Mouse (Mus musculus) thymus, postnatal 4 days (tissue): ENCODE data around the gene Kcng4.

Source experiments
- DNase-seq: peaks from one replicate; pipeline ENCODE4 v3.0.0; 2021

The Kcng4 gene

GRCm38 (mm10) chr8:119606224-119606623 lies 29.3 kb downstream of the Kcng4 start:
- no peak for DNase-seq

- peak; percentile 97 for DNase-seq
These were observed 30.5 kb downstream of the Kcng4 start, which contains the start of gene Taf1c for GRCm38 (mm10) chr8:119604996-119605395. Gene Taf1c, minus strand, starts transcription at chr8:119605222.

DNA sequence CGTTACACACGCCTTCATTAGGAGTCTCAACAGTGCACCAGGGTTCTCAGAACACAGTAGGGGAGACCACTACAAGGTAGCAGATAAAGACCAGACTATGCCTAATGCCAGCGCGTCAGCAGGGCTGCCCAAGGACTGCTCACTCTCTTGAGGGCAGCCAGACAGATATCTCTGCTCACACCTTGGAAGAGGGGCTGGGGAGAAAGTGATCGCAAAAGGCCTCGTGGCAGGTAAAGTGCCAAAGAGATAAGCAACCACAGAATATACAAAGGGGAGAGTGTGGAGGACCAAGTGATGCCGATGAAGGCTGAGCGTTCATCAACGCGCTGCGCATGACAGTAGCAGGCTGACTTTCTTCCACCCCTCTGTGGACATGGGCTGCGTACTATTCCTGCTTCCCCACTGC lies 31.1 kb downstream of the Kcng4 start:
- peak; percentile 38 for DNase-seq

DNA sequence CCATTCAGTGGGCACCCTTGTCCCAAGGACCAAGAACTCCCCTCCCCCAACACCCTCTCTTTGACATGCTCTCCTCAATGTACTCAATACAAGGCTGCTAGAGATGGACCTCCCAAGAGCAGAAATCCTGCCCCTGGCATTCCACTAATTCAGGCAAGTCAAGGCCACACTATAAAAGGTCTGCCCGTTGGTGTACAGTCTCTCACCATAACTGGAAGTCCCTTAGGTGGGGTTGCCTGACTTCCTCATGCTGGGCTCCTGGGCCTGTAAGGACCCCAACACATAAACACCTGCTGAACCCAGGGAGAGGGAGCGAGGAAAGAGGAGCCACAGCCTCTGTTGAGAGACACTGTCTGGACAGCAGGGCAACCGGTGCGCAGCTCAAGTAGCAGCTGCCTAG lies 31.7 kb downstream of the Kcng4 start:
- no peak for DNase-seq

- no peak for DNase-seq
These were observed 44.0 kb downstream of the Kcng4 start for GRCm38 (mm10) chr8:119591456-119591855.

DNA sequence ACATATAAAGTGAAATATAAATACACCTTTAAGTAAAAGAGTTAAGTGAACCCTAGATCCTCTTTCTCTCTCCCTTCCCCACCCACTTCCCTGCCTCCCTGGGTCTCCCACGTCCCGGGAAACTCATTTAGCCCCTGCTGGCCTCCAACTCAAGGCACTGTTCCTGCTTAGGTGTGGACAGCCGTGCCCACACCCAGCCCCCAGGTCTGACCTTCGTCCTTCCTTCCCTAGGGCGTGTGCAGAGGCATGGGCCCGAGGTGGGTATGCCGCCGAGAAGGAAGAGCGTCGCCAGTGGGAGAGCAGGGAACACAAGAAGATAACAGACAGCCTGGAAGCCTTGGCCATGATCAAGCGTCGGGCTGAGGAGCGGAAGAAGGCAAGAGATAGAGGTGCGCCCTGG lies 45.1 kb downstream of the Kcng4 start:
- DNase-seq: no peak

- DNase-seq: no peak
These were observed 46.6 kb downstream of the Kcng4 start for GRCm38 (mm10) chr8:119588844-119589243.

DNA sequence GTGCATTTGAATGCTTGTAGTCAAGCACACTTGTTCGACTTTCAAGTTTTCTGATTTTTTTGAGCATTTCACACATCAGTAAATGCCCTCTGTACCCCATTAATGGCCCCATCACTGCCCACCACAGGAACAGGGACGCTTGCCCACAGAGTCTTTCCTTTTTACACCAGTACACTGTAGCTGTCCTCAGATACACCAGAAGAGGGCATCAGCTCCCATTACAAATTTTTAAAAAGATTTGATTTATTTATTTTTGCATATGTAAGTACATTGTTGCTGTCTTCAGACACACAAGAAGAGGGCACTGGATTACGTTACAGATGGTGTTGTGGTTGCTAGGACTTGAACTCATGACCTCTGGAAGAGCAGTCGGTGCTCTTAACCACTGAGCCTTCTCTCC lies 47.2 kb downstream of the Kcng4 start:
- DNase-seq: no peak

- DNase-seq: peak; percentile 52
These were observed 49.6 kb downstream of the Kcng4 start for GRCm38 (mm10) chr8:119585901-119586300.

DNA sequence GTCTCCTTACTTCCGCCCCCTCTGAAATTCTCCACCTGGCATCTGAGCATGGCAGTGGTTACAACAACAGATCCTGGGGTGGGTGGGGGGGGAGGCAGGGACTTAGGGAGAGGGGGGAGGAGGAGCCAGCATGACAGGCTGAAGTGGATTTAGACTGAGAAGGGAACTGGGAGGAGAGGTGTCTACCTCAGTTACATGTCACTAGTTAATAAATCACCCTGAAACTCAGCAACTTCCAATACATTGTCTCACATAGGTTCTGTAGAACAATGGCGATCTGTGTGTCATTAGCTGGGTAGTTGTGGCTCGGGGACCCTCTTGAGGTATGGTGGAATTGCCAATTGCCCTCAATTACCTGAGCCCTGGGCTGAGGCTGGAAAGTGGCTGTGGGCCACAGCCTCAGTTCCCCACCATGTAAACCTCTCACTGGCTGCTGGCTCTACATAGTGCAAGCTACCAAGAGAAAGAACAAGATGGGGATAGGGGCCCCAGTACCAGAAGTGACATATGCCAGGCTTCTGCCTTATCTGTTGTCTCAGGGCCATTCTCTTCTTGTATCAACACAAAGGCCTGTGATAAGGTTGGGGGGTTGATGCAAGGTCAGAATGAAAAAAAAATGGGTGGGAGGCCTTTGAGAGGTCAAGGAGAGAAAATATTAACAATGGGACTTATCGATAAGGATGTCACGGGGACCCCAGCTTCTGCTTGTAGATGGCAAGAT lies 54.9 kb downstream of the Kcng4 start:
- DNase-seq: no peak

DNA sequence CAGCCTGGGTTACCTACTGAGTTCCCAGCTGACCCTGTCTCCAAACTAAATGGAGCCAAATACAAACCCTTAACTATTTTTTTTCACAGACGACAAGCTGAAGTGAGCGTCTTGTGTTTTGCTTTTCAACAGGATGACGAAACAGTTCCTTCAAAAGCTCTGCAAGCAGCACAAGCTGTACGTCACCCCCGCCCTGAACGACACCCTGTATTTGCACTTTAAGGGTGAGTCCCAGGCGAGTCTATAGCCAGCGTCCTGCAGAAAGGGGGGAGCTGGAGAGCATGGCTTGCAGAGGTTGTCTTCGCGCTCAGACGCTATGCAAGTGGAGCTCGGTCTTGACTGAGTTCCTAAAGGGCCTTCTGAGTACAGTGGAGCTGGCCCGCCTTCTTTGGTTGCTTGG lies 56.4 kb downstream of the Kcng4 start:
- no peak for DNase-seq

- no peak for DNase-seq
These were observed 60.1 kb downstream of the Kcng4 start for GRCm38 (mm10) chr8:119575366-119575726.

DNA sequence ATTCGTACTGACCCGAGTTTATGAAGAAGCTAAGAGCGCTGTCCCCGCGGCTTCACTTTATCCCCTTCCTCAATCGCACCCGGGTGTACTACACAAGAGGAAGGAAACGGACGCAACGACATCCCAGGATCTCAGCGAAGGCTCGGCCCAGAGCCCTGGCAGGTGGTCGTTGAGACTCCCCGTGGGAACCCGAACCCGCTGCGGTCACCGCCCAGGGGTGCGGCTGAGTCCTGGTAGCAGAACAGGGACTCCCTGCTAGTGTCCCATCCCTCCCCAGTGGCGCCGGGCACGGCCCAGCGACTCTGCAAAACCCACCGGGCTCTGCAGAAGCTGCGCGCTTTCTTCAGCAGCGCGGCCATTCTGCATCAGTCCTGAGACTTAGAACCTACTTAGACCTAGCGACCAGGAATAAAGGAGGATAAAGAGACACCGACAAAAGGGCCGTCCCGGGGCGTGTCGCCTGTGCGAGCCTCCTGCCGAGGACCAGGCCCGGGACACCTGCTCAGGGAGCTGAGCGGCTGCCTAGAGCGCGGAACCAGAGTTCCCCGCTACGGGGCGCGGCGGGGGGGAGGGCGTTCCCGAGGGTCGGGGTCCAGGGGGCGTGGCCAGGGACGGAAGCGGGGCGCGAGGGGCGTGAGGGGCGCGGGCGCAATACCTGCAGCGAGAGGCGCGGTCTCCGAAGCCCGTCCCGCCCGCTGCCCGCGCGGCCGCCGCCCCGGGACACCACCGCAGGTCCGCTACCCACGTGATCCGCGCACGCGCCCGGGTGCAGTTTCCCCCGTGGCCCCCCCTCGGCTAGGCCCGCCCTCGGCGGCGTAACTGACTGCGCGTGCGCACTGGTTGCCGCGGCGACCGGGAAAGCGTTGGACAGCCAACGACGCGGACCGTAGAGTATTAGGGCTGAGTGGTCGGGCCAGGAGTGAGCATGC lies 60.8 kb downstream of the Kcng4 start, which contains the start of the genes Hsdl1 and Dnaaf1:
Hsdl1 (minus strand) TSS at position 747 of the 929 bp plus-strand sequence.
Dnaaf1 (plus strand) TSS at position 799 of the 929 bp plus-strand sequence.
- peak; percentile 98 for DNase-seq
